Mouse (Mus musculus) neural tube, embryonic 11.5 days (tissue): Measurements from ENCODE around the gene Clip2. TPM values are rescaled to one million over a fixed set of nuclear protein-coding genes. Genes with fewer than 3 reads are reported as not detected.

Experiments used
- ATAC-seq: fragments of 200-750 bp; cut with Nextera tagmentation; 2 replicates; pipeline ENCODE4 v1.8.0; 2017; ENCODE audit warnings: moderate number of reproducible peaks, mild to moderate bottlenecking, moderate TSS enrichment, moderate library complexity; ENCODE audit not compliant: insufficient read depth, low FRiP score, low TSS enrichment
- DNase-seq: peaks from one replicate; pipeline ENCODE4 v3.0.0-alpha.2; 2015; ENCODE audit warnings: low spot score
- H3K27ac ChIP-seq: fragments of 300-500 bp; sonication (generic); 2 replicates; pipeline ENCODE4 v1.5.1; 2014; ENCODE audit warnings: low read depth, mild to moderate bottlenecking, low read length
- H3K27me3 ChIP-seq: fragments of 300-500 bp; sonication (generic); 2 replicates; pipeline ENCODE4 v1.6.1; 2014; ENCODE audit warnings: mild to moderate bottlenecking, low read length, mixed read lengths; ENCODE audit not compliant: control insufficient read depth, insufficient read depth
- H3K36me3 ChIP-seq: fragments of 300-500 bp; sonication (generic); 2 replicates; pipeline ENCODE4 v1.6.1; 2014; ENCODE audit warnings: mild to moderate bottlenecking, low read length, moderate library complexity, mixed read lengths; ENCODE audit not compliant: control insufficient read depth, insufficient read depth
- H3K4me1 ChIP-seq: fragments of 300-500 bp; sonication (generic); 2 replicates; pipeline ENCODE4 v1.6.1; 2014; ENCODE audit warnings: low read length, mixed read lengths; ENCODE audit not compliant: control insufficient read depth, insufficient read depth
- H3K4me2 ChIP-seq: fragments of 300-500 bp; sonication (generic); 2 replicates; pipeline ENCODE4 v1.6.1; 2014; ENCODE audit warnings: low read depth, mild to moderate bottlenecking, moderate library complexity
- H3K4me3 ChIP-seq: fragments of 300-500 bp; sonication (generic); 2 replicates; pipeline ENCODE4 v1.5.1; 2014; ENCODE audit warnings: low read depth, low read length
- H3K9ac ChIP-seq: fragments of 300-500 bp; sonication (generic); 2 replicates; pipeline ENCODE4 v1.6.1; 2014; ENCODE audit warnings: mild to moderate bottlenecking, low read length
- H3K9me3 ChIP-seq: fragments of 300-500 bp; sonication (generic); 2 replicates; pipeline ENCODE4 v1.6.1; 2016; ENCODE audit warnings: low read length; ENCODE audit not compliant: control insufficient read depth
- WGBS: fragments of 180-500 bp; shearing (Covaris S2); extraction: QIAGEN DNeasy Blood & Tissue Kit; methylation state at CpG from one replicate; pipeline ENCODE4 v1.1.7; 2014; 5-methylcytosine and 5-hydroxymethylcytosine counted together
- polyA plus RNA-seq: library from polyadenylated mRNA; unstranded; fragments of >200 nt; fragmentation: Nextera tagmentation; extraction: Ambion mirVana; gene quantifications from 2 replicates; pipeline ENCODE4 v1.2.1, GENCODE M21; 2014

Gene Clip2
- polyA plus RNA-seq, 1 experiment from 2014 or later = 7.6 TPM

DNA sequence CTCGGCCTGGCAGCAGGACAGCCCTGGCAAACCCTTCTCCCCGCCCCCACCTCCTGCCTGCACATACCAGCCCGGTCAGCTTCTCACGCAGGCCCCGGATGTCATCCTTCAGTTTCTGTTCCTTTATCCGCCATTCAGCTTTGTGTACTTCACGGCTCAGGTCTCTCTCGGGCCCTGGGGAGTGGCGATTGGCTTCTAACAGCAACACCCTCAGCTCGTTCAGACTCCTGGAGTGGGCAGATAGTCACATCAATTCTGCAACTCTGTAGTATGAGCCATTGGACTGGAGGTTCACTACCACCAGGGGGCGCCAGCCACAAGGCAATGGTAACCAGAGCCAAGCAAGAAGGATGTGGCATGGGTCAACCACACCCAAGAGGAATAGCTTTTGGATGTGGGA, 58.1 kb downstream of the Clip2 start:
- H3K4me1 ChIP-seq = no peaks in the 10 kb centered on the region
- peak; percentile 27; the same call in 1 of the 2 replicates for ATAC-seq
- H3K4me3 ChIP-seq = no peak overlapping the region
- H3K36me3 ChIP-seq = peaks cover 26% of the 10 kb centered on the region
- no peaks in the 10 kb centered on the region for H3K27me3 ChIP-seq
- H3K27ac ChIP-seq = no peak overlapping the region
- 58% methylated on average over 11 of the region's 11 CpGs for WGBS
- peak; percentile 86 for DNase-seq
- no peak overlapping the region for H3K4me2 ChIP-seq
- H3K9me3 ChIP-seq = no peaks in the 10 kb centered on the region
- H3K9ac ChIP-seq = no peak overlapping the region

DNA sequence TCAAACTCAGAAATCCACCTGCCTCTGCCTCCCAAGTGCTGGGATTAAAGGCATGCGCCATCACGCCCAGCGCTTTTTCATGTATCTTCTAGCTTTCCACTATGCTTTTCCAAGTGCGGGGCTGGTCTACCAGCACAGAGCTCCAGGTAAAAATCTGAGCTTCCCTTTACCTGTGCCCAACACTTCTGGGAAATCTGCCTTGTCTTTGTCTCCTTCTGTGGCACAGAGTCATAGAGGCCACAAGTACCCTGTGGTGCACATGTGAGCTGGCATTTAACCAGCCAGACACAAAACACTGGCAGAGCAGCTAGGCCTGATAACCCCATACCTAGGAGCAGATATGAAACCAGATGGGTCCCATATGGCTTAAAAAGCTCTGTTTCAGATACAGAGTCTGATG, 59.3 kb downstream of the Clip2 start:
- Histone ChIP-seq H3K27me3 (no peaks in the 10 kb centered on the region), H3K4me2 (no peak overlapping the region), H3K4me1 (no peaks in the 10 kb centered on the region), H3K36me3 (peaks cover 26% of the 10 kb centered on the region), H3K4me3 (no peak overlapping the region), H3K9ac (no peak overlapping the region), H3K27ac (no peak overlapping the region), H3K9me3 (no peaks in the 10 kb centered on the region)
- WGBS = 98% methylated on average over 4 of the region's 4 CpGs
- no peak for ATAC-seq
- no peak for DNase-seq

DNA sequence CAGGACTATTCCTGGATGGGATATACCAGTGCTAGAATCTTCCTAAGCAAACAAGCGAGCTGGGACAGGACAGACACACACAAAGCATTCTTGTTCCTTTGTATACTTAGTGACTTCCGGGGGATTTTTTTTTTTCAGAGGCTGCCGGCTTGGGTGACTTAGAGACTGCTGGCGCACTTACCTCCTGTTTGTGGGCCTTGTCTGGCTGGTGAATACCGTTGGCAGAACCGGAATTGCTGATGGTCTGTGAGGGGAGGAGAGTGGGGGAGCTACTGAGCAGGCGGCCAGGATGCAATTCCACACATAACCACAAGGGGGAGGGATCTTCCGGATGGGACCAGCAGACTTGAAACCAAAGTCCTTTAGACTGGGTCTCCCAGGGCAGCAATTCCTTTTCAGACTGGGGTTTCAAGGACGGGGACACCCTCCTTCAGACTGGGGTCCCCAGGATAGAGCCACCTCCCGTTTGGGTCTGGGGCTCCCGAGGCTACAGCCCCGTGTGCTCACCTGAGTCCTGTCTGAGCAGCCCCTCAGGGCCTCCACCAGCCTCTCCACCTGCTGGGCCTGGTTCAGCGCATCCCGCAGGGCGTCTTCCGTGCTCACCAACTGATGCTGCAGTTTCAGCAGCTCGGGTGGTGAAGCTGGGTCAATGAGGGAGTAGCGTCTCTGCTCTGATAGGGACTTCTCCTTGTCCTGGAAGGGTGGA, 60.4 kb downstream of the Clip2 start:
- Histone ChIP-seq H3K4me1 (no peaks in the 10 kb centered on the region), H3K36me3 (peaks cover 18% of the 10 kb centered on the region), H3K27ac (no peak overlapping the region), H3K27me3 (no peaks in the 10 kb centered on the region), H3K4me3 (no peak overlapping the region), H3K9ac (no peak overlapping the region), H3K4me2 (no peak overlapping the region), H3K9me3 (no peaks in the 10 kb centered on the region)
- no peak for ATAC-seq
- peak; percentile 84 for DNase-seq
- WGBS = 31% methylated on average over 18 of the region's 18 CpGs

DNA sequence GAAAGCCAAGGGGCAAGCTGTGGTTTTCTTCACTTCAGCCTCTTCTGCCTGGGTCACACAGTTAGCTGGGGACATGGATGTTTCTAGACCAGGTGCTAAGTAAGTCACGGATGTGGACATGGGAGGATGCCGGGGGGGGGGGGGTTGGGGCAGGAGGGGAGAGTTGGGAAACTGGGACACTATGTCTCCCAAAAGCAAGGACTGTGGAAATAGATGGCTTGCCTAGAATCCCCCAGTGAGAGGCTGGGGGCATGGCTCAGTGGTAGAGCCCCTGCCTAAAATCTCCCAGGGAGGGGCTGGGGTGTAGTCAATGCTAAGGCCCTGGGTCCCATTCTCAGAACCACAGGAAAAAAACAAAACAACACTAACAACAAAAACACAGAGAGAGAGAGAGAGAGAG, 61.0 kb downstream of the Clip2 start:
- Histone ChIP-seq H3K36me3 (peaks cover 13% of the 10 kb centered on the region), H3K27me3 (no peaks in the 10 kb centered on the region), H3K4me1 (no peaks in the 10 kb centered on the region), H3K9ac (no peak overlapping the region), H3K4me3 (no peak overlapping the region), H3K4me2 (no peak overlapping the region), H3K9me3 (no peaks in the 10 kb centered on the region), H3K27ac (no peak overlapping the region)
- ATAC-seq = no peak
- 80% methylated on average over 2 of the region's 2 CpGs for WGBS
- no peak for DNase-seq

DNA sequence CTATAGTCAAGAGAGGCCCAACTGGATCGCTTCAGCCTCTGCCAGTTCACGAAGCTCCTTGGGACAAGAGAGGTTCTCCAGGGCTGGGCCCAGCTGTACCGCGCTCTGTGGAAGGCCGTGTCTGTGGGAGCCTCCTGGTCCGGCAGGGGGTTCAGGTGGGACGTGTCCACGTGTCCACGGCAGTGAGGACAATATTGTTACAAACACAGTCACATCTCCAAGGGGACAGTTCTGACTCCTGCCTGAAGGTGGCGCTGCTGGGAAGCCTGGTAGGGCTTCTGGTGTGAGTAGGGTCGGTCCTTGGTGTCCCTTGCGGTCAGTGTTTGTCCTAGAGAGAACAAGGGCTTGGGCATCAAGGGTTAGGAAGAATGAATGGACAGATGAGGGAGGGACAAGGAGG, 61.8 kb downstream of the Clip2 start:
- ATAC-seq (no peak), DNase-seq (no peak)
- WGBS = 93% methylated on average over 12 of the region's 12 CpGs
- Histone ChIP-seq H3K9ac (no peak overlapping the region), H3K4me3 (no peak overlapping the region), H3K27ac (no peak overlapping the region), H3K4me2 (no peak overlapping the region), H3K9me3 (no peaks in the 10 kb centered on the region), H3K27me3 (no peaks in the 10 kb centered on the region), H3K36me3 (peaks cover 13% of the 10 kb centered on the region), H3K4me1 (no peaks in the 10 kb centered on the region)

DNA sequence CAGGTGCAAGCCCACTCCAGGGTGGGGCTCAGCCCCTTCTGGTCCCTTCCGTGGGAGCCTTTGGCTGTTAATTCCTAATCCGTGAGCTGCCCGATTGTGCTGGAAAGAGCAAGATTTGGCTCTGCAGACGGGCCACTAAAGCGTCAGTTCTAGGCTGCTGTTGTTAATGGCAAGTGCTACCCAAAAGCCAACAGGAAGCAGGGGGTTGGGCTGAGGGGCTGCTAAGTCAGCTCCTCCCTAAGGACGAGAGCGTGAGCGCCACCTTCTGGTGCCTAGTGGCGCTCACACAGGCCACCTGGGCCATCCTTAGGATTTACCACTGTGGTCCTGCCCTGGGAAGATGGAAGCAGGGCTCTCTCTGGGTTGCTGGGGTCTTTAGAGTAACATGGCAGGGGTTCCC, 62.7 kb downstream of the Clip2 start:
- no peak for ATAC-seq
- H3K27ac ChIP-seq = no peak overlapping the region
- 35% methylated on average over 9 of the region's 9 CpGs for WGBS

DNA sequence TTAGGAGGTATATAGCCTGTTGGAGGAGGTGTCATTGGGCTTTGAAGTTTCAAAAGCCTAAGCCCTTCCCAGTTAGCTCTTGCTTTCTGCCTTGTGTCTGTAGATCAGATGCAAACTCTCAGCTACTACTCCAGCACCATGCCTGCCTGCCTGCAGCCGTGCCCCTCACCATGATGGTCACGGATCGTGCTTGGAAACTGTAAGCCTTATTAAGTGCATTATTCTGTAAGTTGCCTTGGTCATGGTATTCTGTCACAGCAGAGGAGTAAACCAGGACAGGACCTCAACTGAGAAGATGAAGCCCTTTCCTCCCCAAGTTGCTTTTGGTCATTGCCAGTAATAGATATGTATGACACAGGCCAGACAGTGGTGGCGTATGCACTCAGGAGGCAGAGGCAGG, 63.6 kb downstream of the Clip2 start:
- Histone ChIP-seq H3K9me3 (no peaks in the 10 kb centered on the region), H3K27ac (no peak overlapping the region), H3K27me3 (no peaks in the 10 kb centered on the region), H3K4me1 (no peaks in the 10 kb centered on the region), H3K9ac (no peak overlapping the region), H3K36me3 (peaks cover 11% of the 10 kb centered on the region), H3K4me3 (no peak overlapping the region), H3K4me2 (no peak overlapping the region)
- WGBS = 87% methylated on average over 4 of the region's 4 CpGs
- ATAC-seq = no peak
- no peak for DNase-seq

More for the DNA sequence above, 62.7 kb downstream of the Clip2 start:
- Histone ChIP-seq H3K4me2 (no peak overlapping the region), H3K9me3 (no peaks in the 10 kb centered on the region), H3K36me3 (peaks cover 11% of the 10 kb centered on the region), H3K27me3 (no peaks in the 10 kb centered on the region), H3K4me1 (no peaks in the 10 kb centered on the region), H3K4me3 (no peak overlapping the region), H3K9ac (peak overlapping the region; percentile 4; the same call in 1 of the 2 replicates)
- DNase-seq = peak; percentile 71

DNA sequence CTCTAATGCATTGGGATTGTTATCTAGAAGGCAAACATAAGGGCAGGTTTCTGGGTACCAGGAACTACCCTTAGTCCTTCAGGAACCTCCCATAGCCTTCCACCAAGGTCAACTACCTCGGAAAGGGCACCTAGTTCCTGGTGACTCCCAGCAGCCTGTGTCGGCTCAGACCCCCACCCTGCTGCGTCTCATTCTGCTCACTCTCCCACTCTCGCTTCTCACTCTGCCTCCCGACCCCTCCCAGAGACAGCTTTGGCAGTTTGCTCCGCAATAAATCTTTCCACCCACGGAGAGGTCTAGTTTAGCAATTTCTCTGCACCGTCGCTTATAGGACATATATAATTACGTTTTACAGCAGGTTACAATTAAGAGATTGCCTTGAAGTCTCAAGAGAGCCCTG, 64.2 kb downstream of the Clip2 start:
- WGBS = 46% methylated on average over 10 of the region's 10 CpGs

DNA sequence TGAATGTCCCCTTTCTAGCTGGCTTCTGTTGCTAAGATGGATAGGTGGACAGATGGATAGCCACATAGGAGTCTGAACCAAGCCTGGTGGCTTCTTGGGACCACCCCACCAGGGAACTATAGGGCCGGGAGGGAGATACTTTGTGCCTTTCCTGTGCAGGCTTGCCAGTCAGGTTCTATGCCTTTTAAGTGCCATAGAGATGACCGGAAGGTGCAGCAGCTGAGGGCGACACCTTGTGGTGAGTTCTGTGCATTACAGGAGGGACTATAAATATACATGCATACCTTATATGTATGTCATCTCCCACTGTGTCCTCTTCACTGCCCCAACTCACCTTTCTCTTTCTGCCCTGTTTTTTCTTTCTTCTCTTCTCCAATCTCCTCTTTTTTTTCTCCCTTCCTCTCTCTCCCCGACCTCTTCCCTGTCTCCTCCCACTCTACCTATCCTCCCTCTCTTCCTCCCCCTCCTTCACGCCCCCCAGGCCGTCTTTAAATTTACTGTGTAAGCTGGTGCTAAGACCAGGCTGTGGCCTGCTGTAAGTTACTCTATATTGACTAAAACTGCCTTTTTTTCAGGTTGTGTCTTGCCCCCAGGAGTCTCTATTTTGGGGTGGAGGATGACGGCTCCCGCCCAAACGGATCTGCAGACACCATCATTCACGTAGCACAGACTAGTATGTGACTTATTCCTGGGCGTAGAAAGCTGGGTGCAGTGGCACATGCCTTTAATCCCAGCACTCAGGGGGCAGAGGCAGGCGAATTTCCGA, 66.2 kb downstream of the Clip2 start:
- Histone ChIP-seq H3K27ac (no peak overlapping the region), H3K9me3 (no peaks in the 10 kb centered on the region), H3K4me1 (no peaks in the 10 kb centered on the region), H3K9ac (no peak overlapping the region), H3K4me2 (no peak overlapping the region), H3K4me3 (no peak overlapping the region), H3K36me3 (peaks cover 11% of the 10 kb centered on the region), H3K27me3 (no peaks in the 10 kb centered on the region)
- WGBS = 60% methylated on average over 13 of the region's 13 CpGs
- 0 out of 2 replicates have a peak, but pooled peaks have one; percentile 53 for ATAC-seq
- peak; percentile 82 for DNase-seq

More for the DNA sequence above, 64.2 kb downstream of the Clip2 start:
- Histone ChIP-seq H3K4me1 (no peaks in the 10 kb centered on the region), H3K4me2 (no peak overlapping the region), H3K4me3 (no peak overlapping the region), H3K9me3 (no peaks in the 10 kb centered on the region), H3K9ac (no peak overlapping the region), H3K36me3 (peaks cover 11% of the 10 kb centered on the region), H3K27me3 (no peaks in the 10 kb centered on the region), H3K27ac (no peak overlapping the region)
- DNase-seq = no peak
- ATAC-seq = no peak
